Mouse (Mus musculus) gastrocnemius, postnatal 4 days (tissue): ENCODE results near the gene Anln. TPM values are rescaled to one million over a fixed set of nuclear protein-coding genes. Genes with fewer than 3 reads are reported as not detected.
A peak's percentile ranks its signal among the peaks of the same experiment; 100 is the strongest.
"Not testable (repeated sequence)": the region's sequence is repeated elsewhere in the genome, so short reads cannot be mapped to it uniquely, and the experiment has no call there.

ENCODE experiments used
- DNase-seq, 2 experiments: peaks; one replicate each; pipeline ENCODE4 v3.0.0; 2021 to 2022; ENCODE audit warnings: low spot score in 2 of 2, mixed read lengths in 2 of 2
- long read RNA-seq, 2 experiments: library from polyadenylated mRNA; stranded (forward); transcript quantifications; one replicate each; pipeline ENCODE4 v2.0.0; 2021
- total RNA-seq, 2 experiments: library from RNA; stranded (reverse); gene quantifications; 2 replicates each; pipeline ENCODE4 v1.2.3; 2021

Gene Anln
- 10 to 100 TPM; 25.9 to 26.3 TPM for total RNA-seq
- long read RNA-seq, experiment 1, full-length matches to known transcripts: 7 of 17 reads
- long read RNA-seq, experiment 1, partial matches to known transcripts: 3 of 17 reads
- long read RNA-seq, experiment 1, other reads (novel, unspliced or antisense): 7 of 17 reads
- long read RNA-seq, experiment 2, full-length matches to known transcripts: 6 of 12 reads
- long read RNA-seq, experiment 2, partial matches to known transcripts: 2 of 12 reads
- long read RNA-seq, experiment 2, other reads (novel, unspliced or antisense): 4 of 12 reads

DNA sequence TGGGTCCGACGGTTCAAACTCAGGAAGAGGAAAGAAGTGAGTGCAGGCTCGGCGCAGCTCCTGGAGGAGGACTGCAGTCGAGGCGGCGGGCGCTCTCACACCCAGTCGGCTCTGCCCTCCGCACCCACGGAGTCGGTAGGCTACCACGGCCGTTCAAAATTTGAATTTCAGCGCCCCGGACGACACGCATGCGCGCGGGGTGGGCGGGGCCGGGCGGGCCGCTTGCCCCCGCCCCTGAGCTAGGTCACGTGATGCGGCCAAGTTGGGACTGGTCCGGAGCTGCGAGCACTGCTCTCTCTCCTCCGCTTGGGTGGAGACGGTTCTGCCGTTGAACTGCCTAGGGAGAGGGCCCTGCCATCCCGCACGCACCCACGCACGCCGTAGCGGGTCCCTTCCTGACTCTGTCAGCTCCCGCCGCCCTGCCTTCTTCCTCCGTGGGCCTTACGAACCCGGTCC is at the start of gene Anln:
Gene Anln (minus strand): TSS at position 168 of the 456 bp plus-strand sequence.
- DNase-seq: peak; percentile 94 to 97

DNA sequence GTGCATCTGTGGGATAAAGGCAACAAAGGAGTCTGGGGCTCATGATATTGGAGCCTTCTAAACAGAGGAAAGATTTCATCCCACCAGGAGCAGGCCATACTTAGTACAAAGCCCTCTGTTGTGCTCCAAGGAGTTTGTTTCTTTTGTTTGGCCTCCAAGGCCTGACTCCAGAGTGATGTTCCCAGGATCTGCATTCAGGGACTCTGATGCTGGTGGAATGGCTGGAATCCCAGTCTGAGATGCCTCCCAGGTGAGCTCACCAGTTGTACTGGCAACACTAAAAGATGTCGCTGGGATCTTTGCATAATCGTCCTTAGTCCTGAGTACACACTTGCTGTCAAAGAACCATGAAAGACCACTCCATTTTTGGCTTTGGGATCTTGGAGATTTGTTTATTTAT is 45.1 kb upstream of the Anln start:
- no peak for DNase-seq

DNA sequence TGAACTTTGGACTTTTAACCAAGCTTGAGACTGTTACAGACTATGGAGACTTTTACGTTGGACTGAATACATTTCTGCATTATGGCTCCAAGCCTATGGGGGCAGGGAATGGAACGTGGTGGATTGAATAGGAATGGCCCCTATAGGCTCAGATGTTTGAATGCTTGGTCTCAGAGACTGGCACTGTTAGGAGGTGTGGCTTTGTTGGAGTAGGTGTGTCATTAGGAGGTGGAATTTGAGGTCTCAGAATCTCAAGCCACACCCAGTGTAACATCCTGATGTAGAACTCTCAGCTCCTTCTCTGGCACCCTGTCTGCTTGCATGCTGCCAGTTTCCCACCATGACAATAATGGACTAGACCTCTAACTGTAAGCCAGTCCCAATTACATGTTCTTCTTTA is 44.2 kb upstream of the Anln start:
- DNase-seq: no peak

DNA sequence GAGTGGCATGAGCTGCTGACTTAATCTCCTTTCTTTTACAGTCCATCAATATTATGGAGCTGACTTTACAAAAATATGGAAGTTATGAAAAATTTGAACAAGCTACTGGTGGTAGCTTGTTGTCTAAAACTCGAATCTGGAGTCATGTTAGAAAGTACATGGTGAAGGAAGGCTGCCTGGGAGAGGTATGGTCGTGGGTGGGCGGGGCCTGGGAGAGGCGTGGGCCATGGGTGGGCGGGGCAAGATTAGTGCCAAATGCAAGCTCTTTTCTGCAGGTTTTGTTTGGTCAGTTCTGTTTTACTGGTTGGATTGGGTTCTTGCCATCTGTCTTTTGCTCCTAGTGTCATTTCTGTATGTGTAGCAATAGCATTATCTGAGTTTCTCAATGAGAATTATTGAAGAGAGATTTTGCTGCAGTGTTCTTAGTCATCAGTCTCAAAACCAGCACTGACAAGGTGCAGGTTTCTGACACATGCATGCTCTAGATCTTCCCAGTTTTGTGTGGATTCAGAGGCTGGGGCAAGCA is 41.4 kb upstream of the Anln start:
- no peak for DNase-seq

DNA sequence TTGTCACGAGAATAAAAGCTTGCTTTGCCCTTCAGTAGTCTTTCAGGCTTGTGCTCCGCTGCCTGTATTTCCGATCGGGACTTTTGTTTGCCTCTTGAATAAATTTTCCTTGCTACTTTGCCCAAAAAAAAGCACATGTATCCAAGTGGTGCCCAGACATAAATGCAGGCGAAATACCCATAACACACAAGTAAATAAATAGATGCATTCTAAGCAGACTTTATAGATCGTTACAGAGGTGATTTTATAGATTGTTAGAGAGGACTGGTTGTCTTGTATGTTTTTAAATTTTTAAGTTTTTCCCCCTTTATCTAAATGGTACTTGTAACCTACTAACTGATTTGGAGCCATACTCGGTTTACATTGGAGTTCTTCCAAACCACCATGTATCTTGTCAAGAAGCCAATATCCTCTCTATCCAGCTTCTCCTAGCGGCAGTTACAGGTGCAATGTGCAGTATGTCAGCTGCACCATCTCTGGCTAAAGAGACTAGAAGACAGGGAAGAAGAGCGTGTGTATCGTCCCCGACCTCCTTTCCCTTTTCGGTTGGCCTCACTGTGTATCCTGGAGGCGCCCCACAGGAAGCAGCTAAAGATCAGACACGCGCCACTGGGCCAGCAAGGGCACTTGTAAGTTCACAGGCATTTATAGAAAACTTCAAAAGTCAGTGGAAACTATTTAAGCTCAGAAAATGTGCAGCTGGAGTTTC is 40.7 kb upstream of the Anln start:
- no peak for DNase-seq

DNA sequence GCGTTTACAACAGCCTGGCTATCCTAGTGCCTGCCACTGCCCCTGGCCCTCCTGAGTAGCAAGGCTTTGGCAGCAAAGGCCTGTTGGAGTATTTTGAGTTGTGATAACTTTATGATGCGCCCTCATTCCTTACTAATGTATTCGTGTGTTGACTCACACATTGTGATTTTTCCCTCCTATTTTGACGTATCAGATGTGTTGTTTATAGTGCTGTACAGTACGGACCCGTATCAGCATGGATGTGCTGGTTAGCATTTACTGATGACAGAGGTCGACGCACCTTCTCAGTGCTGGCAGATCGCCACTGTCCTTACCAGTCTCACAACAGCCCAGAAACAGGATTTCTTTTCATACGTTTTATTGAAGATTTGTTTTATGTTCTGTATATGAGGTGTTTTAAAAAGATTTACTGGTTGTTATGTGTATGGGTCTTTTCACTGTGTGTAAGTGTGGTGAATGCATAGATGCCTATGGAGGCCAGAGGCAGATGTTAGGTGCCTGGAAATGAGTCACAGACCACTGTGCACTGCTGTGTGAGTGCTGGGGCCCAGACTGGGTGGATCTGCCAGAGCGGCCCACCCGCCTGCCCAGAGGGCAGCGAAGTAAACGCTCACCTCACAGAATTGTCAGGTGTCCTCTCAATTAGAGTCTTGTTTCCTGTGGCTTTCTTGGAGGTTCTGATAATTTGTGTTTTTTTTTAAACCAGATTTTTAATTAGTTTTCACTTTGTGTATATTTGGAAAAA is 39.9 kb upstream of the Anln start:
- no peak for DNase-seq

DNA sequence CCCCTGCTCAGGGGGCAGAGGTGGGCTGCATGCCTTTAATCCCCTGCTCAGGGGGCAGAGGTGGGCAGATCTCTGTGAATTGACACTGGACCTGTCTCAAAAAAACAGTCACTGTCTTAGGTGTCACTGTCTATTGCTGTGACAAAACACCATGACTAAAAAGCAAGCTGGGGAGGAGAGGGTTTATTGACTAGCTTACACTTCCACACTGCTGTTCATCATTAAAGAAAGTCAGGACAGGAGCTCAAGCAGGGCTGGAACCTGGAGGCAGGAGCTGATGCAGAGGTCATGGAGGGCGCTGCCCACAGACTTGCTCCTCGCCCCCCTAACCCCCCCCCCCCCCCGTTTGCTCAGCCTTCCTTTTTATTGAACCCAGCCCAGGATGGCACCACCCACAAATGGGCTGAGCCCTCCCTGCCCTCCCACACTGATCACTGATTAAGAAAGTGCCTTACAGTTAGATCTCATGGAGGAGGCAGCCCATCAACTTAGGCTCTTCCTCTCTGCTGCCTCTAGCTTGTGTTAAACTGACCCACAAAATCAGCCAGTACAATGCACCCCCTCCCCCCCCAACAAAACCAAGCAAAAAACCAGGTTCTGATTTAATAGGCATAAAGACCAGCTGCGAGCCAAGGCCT is 39.2 kb upstream of the Anln start:
- no peak for DNase-seq

DNA sequence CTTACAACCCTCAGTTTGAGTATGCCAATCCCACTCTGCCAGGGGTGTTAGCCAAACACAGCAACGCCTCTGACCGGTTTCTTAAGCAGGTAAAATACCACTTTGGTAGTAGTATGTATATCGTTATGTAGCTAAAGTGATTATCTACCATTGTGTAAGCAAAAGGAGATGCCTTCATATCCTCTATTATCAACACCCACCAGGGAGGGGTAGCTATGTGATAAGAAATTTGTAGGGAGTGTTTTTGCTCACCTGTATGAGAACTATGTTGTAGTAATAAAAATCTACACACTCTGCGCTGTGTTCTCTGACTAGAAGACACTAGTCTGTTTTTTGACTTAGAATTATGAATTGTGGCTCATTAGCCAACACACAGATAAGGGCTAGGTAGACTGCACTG is 35.7 kb upstream of the Anln start:
- DNase-seq: no peak

DNA sequence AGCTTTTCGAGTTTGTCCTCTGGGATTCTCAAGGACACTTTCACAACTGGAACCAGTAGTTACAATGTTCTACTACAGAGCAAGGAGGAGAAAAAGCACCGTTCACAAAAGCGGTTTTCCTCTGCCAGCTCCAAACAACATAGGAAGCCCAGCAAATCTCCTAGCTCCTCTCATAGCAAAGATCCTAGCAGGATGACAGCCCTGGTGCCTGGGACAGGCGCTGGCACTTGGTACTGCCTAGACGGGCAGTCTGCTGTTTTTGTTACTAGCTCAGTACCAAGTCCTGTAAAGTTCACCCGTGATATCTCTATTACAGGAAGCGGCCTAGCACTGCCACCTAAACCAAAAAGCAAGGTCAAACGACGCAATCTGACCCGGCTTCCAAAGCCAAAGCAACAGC is 35.2 kb upstream of the Anln start:
- no peak for DNase-seq

DNA sequence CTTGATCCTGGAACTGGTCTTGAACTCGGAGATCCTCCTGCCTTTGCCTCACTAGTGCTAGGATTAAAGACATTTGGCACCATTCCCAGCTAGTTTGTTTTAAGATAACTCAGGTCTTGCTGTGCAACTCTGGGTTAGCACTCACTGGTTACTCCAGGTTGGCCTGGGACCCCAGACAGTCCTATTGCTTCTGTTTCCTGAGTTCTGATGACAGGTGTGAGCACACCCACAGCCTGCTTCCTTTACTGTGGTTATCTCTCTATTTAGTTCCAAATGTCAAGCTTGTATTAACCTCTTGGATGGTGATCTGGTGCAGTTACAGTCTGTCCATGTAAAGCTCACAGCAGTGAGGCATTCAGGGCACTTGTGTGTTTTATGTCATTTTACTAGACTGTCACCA is 34.5 kb upstream of the Anln start:
- DNase-seq: no peak

DNA sequence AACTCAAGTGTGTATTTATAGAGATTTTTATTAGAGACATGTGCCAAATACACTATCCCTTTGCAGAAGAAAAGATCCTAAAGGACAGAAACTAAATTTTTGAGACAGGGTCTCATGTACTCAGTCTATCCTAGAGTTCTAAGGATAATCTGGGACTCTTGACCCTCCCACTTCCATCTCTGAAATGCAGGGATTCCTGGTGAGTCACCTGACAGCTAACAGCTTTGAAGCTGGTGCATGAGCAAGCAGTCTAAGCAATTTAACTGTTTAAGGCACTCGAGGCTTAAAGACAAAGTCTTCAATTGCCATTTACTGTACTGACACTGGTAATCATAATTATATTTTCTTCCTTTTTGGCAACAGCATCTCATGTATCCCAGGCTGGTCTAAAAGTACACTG is 33.6 kb upstream of the Anln start:
- DNase-seq: no peak

DNA sequence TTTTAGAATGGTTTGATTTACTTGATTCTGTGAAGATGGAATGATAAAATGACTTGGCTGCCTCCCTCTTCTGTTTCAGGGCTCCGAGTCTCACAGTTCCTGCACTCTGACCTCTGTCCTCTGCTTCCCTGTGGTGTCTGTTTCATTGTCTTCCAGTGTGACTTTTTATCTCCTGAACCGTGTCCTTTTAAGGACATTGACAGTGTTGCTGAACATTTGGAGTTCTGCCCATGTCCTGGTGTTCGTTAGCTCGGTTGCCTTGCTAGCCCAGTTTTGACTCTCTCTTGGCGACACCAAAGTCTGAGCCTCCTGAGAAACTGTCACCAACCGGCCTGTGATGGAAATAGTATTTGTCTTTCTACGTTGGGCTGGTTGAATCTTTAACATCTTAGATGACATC is 31.5 kb upstream of the Anln start:
- no peak for DNase-seq

DNA sequence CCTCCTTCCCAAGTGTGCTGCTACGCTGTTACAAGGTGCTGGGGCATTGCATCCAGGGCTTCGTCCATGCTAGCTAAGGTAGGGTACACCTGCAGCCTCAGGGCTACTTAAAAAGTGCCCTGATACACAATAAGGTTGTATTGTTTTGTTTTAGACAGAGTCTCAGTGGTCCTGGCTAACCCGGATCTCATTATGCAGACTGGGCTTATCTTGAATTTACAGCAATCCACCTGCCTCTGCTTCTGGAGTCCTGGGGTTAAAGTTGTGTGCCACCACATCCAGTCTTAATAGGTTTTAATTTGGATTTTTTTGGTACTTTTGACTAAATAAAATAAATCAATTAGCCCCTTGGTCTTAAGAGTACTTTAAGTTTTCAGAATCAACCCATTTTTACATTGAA is 30.9 kb upstream of the Anln start:
- no peak for DNase-seq

DNA sequence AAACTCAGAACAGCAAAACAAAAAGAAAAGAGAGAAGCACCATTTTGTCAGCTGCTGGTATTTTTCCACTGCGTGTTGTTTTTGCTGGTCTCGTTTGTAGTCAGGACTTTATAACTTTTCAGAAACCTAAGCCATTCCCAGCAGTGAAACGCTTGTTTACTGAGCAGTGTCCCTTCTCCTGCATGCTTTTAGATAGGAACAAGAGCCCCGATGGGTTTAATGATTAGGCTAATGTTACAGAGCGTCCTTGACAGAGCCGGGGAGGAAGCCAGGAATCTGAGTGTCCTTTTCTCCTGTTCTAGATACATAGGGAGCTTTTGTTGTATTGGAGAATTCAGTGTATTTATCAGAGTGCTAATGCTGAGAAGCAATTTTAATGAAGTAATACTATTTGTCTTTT is 28.6 kb upstream of the Anln start:
- DNase-seq: no peak

DNA sequence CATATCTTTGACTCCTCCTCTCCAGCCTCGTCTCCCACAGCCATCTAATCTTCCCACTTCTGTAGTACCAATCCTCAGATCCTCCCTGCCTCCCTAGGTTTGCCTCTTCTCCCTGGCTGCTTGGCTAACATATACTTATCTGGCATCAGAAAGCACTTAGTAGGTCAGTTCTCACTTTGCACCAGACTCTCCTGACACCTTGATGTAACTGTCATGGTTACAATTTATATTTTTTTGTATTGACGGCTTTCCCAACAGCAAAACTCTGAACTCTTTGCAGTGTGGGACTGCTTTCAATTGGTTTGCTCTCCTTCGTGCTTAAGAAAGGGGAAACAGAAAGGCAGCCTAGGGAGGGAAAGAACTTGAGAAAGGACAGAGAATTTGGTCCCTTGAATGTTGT is 27.2 kb upstream of the Anln start:
- DNase-seq: no peak

DNA sequence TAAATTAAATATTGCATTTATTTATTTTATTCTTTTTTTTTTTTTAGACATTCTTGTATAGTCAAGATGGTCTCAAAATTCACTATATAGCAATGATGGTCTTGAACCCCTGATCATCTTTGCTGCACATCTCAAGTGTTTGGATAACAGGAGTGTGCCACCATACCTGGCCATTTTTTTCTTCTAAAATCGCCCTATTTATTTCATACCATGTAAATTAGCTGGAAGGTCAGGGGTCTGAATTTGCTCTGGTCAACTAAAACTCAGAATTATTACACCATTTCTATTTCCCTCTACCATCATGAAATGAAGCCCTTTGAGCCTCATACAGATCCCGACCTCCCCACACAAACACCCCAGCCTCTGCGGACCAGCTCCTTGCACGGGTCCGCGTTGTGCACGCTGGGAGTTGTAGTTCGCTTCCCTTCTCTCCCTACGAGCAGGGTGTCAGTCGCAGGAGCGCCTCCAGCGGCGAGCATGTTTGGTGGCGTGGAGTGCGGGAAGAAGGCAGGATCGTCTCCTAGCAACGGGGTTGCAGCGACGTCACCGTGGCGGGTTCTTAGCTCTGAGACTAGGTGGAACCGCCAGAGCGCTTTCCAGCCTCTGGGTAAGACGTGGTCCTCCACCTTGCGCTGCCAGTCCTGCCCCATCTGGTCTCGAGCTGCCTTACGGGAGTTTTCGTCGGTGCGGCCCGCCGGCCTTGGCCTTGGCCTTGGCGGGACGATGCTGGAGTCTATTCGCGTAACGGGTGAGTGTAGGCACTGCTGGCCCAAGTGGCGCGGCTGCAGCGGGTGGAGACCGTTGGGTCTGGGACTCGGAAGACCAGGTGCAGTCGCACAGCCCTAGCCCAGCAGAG is 22.2 kb upstream of the Anln start, which contains the start of gene 9530077C05Rik:
Gene 9530077C05Rik (plus strand): TSS at position 512 of the 856 bp plus-strand sequence.
- peak; percentile 86 to 95 for DNase-seq

DNA sequence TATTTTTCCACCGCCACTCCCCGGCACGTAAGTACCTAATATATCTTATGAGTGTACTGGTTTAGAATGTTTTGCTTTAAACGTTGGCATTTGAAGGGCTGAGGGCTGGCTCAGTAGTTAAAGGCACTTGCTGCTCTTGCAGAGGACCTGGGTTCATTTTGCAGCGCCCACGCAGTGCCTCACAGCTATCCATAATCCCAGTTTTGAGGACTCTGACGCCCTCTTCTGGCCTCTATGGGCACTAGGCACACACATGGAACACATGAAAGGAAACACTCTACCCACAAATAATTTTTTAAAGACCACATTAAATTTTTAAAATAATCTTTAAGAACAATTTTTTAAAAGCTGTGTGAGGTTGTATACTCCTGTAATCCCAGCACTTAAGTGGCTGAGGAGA is 20.5 kb upstream of the Anln start:
- DNase-seq: no peak

DNA sequence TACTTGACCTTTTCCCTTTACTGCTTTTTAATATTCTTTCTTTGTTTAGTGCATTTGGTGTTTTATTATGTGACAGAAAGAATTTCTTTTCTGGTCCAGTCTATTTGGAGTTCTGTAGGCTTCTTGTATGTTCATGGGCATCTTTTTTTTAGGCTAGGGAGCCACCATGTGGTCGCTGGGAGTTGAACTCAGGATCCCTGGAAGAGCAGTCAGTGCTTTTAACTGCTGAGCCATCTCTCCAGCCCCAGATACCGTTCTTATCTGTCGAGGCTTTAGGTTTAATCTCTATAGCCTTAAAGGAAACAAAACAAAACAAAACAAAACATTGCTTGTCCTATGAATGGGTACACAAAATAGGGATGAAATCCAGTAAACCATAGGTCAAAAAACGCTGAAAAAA is 19.4 kb upstream of the Anln start:
- not testable (repeated sequence) for DNase-seq

DNA sequence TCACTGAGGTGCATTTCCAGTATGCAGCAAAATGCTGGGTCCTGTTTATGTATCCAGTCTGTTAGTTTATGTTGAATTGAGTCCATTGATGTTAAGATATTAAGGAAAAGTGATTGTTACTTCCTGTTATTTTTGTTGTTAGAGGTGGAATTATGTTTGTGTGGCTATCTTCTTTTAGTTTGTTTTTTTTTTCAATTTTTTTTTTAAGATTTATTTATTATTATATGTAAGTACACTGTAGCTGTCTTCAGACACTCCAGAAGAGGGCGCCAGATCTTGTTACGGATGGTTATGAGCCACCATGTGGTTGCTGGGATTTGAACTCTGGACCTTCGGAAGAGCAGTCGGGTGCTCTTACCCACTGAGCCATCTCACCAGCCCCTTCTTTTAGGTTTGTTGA is 18.6 kb upstream of the Anln start:
- DNase-seq: not testable (repeated sequence)

DNA sequence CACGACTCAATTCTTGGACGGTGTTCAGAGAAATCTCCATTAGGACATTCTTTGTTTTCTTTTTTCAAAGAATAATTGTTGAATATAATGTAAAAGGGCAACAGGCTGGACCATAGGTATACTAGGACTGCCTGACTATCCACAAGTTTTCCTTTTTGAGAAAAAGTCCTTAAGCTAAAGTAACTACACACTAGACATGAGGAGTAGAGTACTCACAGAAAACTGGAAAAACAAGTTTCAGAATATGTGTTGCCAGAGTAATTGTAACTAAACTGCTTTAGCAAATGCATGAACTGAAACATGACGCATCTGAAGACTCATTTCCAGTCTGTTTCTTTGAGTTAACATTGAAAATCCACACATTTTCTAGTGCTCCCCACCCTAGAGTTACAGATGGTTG is 16.4 kb upstream of the Anln start:
- DNase-seq: no peak
